Mouse (Mus musculus): ENCODE results near the gene Optc.
A peak's percentile ranks its signal among the peaks of the same experiment; 100 is the strongest.

Gene Optc

DNA sequence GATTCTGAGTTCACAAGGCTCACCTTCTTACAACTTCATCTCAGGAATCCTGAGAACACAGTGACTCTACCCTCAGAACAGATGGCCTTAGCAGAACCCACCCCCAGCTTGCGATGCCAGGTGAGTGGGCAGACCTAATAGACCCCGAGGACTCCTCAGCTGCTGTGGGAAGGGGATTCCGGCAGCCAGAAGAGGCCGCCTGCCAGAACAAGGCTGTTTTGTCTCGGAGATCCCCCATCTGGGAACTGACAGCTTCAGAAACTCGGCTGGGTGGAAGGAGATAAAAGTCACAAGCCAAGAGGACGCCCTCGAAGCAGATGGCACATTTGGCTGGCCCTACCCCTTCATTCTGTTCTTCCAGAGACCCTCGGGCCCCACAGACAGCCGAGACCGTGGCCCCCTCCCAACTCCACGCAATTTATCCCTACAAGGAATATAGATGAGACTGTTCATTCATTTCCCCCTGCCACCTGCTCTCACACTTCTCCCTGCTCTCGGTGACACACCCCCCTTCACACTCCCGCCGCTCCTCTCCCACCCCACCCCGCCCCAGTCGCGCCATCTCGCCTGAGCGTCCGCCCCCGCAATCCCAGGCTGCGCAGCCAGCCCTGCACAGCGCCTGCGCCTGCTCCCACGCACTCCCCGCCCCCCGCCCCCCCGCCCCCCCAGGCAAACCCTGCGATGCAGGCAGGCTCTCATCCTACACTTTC, at the start of gene Optc:
Gene Optc (minus strand): TSS at position 51 of the 710 bp plus-strand sequence.
- no peak for DNase-seq (ENCODE audit: low spot score)

DNA sequence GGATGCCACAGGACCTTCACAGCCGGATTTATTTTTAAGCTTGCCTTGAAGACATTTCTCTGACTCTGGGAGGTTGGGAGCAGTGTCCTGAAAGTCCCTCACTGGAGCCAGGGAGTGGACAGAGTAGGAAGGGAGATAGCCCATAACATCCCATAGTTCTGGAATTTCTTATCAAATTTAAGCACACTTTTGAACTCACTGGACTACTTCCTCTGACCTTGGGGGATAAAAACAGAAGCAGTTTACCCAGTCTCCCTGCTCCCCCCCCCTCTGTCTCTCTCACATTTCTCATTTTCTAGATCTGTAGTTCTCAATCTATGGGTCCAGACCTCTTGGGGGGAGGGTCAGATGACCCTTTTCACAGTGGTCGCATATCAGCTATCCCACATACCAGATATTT, 46.2 kb upstream of the Optc start:
- no peak for DNase-seq (ENCODE audit: low spot score)

DNA sequence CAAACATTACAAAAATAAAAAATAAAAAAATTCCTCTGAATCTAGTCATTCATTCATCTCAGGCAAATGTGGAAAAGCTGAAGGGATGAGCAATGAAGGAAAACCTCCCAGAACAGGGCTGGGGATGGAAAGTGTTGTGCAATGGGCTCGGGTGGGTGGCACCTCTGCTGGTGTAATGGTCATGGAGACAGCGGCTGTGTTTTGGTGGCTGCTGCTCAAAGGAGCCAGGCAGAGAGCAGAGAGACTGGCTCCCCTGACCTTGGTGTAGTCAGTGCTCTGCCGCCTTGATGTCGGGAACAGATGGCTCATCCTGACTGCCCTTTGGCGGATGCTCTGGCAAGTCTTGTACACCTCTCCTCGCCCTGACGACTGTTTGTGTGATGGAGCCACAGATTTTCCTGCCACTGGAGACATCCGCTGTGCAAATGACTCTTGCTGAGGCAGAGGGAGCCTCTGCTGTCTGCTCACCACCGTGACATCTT, 45.5 kb upstream of the Optc start:
- no peak for DNase-seq (ENCODE audit: low spot score)

DNA sequence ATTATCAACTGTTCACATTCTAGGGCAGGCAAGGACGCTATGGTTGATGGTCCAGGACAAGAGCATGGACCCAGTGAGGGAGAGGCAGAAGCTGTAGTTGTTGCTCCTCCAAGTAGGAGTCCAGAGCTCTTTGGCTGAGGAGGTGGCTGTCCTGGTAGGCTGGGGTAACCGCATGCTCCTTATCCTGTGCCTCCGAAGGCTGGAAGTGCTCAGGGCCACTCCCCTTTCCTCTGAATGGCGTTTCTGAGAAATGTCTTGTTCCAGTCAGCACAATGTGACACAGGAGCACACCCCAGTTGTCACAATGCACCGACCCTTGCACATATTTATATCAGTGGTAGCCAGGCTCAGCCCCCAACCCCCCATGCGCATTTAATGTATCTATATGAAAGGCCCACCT, 43.8 kb upstream of the Optc start:
- no peak for DNase-seq (ENCODE audit: low spot score)

DNA sequence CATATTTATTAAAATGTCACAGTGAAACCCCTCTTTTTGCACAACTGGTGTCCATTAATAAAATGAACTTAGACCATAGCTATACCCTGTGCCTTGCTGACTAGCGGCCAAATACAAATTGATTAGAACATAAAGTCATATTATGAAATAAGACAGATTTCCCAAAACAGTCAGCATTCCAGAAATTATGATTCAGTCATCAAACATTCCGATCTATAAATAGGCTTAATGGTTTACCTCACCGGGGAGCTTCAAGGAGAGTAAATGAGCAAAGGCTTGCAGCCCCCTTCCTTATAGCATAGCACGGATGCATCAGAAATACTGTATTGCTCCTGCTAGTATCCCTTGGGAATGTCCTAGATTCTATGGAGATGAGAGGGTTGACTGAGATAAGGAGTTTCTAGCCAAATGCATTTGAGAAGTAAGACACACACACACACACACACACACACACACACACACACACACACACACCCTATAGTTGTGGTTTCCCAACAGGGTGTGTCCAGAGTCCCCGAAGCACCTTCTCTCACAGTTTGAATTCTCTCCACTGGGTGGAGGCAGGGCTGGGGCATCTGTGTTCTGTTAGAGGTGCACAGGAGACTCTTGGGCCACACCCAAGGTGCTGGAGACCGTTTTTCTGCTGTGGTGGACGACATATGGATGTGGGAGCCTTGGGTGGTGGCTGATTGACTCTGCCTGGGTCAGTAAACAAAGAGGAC, 42.4 kb upstream of the Optc start:
- no peak for DNase-seq (ENCODE audit: low spot score)

DNA sequence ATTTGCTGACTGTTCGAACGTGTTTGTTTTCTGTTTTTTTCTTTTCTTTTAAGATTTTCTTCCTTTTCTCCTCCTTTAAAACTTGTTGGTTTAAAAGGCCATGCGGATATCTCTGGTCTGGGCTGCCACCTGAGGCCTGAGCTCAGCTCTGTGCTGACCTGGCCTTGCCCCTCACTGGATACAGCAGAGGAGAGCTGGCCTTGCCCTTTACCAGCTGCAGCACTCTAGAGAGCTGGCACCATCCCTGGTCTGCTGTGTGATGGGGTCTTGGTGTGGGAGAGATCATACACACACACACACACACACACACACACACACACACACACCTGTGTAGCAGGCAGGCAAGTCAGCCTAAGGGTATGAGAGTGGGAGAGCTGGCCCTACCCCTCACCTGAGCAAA, 37.3 kb upstream of the Optc start:
- no peak for DNase-seq (ENCODE audit: low spot score)

DNA sequence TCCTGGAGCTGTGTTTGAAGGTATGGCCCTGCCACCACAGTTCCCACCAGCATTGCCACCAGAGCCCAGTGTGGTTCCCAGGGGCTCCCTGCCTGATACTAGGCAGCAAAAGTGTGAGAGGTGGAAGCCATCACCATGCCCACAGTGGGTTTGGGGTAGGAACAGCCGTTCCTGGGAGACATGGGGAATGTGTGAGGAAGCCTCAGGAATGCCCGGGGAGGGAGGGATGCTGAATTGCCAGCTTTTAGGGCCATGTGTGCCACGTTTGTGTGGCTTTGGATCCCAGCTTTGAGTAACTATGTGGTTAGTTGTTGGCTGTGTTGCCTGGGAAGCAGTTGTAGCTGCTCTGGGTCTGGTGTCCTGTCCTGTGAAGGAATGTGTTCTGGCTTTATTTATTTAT, 34.1 kb upstream of the Optc start:
- no peak for DNase-seq (ENCODE audit: low spot score)

DNA sequence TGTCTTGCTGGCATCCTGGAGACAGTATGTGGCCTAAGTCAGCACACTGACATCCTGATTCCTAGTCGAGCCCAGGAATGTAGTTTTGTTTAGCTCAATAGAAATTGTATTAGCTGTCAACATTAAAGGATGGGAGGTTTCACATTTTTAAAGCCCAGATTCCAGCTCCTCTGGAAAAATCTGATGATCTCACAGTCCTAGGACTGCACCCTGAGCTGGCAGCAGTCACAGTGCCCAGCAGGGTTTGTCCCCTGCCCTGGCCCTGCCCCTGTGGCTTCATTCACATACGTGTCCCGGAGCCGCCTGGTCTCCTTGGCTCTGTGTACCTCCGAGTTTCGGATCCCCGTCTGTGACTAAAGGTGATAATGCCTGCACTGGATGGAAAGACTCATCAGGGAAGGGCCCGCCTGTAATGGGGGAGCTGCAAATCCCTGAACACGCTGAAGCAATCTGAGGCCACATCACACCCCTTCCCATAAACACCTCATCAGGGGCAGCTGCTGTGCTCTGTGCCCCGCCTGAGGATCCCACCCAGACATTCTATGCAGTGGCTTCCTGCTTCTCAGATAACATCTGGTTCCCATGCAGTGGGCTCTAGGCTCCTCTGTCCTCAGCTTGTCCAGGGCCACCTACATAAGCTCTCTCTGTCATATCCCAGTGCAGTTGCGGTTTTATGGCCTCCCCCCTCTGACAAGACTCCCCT, 33.5 kb upstream of the Optc start:
- DNase-seq (ENCODE audit: low spot score) = no peak

DNA sequence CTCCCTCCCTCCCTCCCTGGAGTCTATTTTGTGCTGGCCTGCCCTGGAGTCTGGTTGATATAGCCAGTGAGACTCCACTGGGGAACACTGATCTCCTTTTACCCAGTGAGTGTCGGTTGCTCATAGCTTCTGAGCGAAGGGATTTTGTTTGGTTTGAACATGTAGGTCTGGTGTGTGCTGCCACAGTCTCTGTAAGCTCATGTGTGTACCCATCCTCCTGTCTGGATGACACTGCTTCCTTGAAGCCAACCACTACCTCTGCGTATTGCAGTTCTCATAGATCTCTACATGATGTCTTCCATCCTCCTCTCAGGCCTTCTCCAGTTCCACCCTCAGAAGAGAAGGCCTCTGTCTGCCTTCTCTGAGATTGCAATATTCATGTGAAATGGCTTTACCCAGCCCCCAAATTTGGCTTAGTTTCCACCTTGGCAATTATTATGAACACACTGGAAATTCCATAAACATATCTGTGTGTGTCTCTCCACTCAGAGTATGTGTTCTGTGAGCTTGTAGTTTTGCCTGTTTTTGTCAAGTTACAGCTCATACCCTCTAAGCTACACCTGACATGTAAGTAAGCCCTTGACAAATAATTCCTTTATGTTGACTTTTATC, 32.8 kb upstream of the Optc start:
- no peak for DNase-seq (ENCODE audit: low spot score)

DNA sequence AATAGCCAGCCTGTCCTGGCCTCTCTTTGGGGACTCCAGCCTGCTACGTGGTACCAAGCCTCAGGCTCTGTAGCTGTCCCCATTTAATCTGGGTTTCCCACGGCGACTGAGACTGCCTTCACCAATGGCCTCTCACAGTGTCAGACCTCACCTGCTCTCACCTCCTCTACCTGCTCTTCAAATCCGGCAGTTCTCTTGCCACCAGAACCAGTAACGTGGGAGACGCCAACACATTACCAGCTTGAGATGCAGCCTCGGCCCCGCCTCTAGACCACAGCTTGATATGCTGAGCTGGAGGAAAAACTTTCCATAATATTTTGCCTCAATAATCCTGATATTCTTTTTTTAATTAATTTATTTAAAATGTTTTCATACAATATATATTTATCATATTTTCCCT, 31.9 kb upstream of the Optc start:
- DNase-seq (ENCODE audit: low spot score) = no peak

DNA sequence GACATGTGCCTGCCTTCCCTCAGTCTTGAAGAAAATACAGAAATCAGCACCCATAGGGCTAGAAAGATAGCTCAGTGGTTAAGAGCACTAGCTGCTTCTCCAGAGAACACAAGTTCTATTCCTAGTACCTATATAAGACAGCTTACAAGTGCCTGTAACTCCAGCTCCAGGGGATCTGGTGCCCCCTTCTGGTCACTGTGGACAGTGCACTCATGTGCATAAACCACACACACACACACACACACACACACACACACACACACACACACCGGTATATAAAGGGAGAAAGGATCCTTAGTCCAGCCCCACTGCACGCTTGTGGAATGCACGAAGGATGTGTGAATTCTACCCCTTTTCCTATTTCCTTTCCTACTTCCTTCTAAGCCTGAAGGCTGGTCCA, 28.4 kb upstream of the Optc start:
- DNase-seq (ENCODE audit: low spot score) = no peak

DNA sequence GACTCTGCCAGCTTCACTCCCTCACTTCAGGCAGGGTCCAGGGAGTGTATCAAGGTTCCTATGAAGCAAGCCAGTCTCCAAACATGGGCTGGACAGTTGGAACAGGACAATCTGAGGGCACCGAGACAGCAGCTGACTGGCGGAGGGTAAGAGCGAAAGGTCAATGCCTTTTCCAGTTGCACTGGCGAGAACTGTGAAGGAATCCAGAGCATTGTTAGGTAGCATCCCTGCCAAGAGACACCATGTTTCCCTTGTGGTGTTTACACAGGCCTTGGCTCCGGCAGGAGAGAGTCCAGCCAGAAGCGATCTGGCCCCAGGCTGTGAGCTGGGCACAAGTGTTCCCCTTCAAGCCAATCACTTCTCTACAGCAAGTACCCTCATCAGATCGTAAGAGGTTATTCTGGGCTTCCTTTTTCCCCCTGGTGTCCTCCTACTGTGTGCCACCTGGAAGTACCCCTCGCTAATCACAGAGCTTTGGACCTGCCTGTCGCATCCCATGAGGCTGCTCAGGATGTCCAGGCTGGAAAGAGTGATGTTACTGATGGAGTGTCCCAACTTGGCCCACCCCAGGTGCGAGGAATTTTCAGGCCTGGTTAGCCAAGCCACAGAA, 26.7 kb upstream of the Optc start:
- peak; percentile 48 for DNase-seq (ENCODE audit: low spot score)

DNA sequence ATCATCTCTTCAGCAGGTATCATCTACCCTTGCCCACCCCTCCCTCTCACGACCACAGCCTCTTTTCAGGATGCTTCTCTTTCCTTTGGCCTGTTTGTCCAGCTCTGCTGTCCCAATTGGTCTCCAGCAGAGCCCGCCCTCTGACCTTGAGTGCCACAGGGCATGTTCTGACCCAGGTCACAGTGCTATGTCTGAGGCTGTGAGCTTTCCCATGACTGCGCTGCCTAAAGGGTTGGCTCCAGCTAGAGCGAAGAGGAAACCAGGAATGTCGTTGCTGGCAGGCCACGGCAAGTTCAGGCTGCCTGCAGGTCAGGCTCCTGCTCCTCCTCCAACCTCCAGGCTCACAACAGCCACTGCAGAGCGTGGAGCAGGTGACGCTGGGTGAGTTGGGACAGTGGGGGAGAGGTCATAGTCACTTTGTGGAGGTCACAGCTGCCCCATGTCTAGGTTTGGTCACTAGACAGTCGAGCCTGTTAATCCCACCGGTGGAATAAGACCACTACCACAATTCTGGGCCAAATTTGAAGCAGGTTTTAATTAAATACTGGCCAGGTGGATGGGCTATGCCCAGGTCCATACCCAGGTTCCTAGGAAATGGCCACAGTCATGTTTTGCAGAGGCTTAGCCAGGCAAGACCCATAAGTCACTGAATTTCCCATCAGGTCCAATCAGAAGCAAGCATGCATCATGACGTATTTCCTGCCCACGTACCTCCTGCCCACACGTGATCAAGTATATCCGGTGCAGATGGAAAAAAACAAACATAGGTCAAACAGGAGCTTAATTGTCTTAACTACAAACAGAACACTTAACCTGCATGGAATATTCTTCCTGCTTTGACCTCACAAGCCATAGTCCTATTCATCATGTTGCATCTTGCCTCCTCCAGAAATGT, 25.7 kb upstream of the Optc start:
- no peak for DNase-seq (ENCODE audit: low spot score)

DNA sequence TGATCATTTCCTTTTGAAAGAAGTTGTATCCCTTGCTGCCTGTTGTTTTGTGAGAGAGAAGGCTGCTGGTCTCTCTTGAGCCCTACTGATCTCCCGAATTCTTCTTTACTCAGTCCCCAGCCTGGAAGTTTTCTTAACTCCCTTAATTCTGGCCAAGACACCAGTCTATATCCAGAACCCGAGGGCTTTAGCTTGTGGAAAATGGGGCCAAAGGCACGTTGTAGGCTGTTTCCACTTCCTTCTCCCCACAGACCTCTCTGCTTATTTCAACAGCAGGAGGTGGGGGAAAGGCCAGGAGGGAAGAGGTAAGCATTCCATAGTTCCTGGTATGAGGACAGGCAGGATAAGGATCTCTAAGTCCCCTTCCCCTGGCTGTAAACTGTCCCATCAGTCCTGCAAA, 22.2 kb upstream of the Optc start:
- no peak for DNase-seq (ENCODE audit: low spot score)

DNA sequence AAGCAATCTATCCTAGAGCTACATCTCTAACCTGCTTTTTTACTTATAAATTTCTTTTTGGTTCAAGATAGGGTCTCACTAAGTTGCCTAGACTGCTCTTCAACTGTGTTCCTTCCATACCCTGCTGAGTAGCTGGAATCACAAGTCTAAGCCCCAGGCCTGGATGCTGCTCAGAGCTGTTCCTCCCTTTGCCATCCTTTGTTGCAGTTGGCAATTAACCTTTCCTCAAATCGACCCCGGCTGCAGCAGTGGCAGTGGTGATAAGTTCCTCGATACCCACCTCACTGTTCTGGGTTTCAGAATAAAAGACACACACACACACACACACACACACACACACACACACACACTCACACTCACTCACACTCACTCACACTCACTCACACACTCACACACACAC, 17.4 kb upstream of the Optc start:
- no peak for DNase-seq (ENCODE audit: low spot score)

DNA sequence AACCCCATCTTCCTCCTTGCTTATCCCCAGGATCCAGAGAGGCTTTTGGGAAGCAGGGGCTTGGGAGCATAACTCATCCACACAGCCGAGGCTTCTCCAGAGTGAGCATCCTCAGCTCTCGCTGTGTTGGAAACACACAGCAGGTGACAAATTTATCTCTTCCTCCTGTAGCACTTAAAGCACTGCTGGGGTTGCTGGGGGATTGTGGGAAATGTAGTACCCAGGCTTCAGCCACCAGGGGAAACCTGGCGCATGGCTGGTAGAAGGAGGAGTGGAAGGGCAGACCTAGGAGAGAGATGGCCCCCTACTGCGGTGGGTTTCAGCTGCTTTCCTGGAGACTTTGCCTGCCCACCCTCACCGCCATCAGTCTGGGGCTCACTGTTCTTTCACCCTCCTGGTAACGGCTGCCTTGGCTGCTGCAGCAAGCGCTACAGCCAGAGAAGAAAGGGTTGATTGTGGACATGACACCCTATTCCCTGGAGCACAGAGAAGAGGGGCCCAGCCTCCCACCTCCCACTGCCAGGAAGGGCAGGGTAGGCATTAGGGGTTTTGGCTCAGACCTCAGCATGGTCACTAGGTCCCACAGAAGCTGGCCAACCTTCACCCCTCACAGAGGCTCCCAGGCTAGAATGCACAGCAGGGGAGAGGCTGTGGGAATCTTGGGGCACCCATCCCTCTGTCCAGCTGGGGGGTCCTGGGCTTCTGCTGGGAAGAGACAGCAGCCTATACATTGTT, 16.5 kb upstream of the Optc start:
- no peak for DNase-seq (ENCODE audit: low spot score)

DNA sequence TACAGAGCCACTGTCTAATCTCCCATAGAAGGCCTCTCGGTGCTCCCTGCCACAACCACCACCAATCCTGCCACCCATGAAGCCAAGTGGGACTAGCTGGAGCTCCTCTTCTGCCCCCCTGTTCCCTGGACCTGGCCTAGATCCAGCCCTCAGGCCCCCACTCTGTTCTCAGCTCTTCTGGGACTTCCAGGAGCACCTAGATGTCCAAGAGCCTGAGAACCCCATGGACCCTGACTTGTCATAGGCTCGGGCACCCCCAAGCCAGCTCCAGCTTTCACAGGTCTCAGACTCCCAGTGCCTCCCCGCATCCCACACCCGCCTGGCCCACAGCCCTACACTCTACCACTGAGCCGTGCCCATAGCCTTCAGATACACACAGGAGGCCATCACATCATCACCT, 15.3 kb upstream of the Optc start:
- DNase-seq (ENCODE audit: low spot score) = no peak

DNA sequence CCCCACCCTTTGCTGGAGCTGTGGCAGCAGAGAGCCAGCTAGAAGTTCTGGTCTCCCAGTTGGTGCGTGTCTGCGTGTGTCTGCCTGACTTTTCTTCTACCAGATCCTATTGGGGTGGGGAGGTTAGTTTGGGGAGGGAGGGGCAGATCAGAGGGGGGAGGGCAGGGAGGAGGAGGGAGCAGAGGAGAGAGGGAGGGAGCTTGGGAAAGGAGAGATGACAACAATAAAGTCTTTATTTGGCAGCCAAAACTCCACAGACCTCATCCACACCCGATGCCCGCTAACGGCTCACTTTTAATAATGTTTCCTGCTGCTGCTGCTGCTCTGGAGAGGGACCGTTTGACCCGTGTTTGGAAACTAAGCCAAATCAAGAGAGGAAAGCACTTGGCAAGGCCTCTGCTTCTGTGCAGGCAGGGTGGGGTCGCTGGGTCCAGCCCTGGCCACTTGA, 13.5 kb upstream of the Optc start, which contains the start of gene Prelp:
Gene Prelp (minus strand): TSS at position 111 of the 448 bp plus-strand sequence.
- peak; percentile 86 for DNase-seq (ENCODE audit: low spot score)

DNA sequence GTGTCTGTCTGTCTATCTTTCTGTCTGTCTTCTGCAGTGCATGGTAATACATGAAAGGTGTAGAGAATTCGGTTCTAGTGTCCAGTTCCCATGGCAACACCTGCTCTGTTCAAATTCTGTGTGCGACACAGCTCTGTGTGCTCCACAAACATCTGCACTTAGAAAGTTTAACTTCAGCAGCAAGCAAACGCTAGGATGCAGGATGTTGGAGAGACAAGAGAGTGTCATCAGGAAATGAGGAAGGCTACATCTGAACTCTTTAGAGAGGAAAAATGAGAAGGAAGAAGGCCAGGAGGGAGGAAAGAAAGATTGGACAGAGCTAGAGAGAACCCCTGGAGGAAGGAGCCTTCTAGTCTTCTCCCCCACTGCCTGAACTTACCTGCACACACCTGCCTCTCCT, 13.1 kb upstream of the Optc start:
- DNase-seq (ENCODE audit: low spot score) = no peak

DNA sequence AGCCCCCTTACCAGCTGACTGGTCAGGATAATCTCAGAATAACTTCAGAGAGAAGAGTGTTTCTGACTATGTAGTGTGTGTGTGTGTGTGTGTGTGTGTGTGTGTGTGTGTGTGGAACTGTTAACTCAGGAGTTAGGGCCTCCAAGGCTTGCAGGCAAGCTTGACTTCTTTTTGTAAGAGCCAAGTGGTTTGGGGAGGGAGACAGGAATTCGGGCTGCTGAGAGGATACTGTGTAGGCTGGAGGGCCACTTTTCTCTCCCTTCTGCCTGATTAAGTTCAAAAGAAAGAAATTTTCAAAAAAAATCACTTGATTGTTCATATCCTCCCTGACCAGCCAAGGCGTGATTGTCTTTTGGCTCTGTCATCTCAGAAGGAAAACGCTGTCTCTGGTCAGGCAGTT, 12.6 kb upstream of the Optc start:
- no peak for DNase-seq (ENCODE audit: low spot score)

Measured in lung, postnatal 25 days (tissue).